Mouse (Mus musculus): ENCODE data around the gene Olfr322. TPM values are rescaled to one million over a fixed set of nuclear protein-coding genes. Genes with fewer than 3 reads are reported as not detected.

Gene Olfr322
- polyA plus RNA-seq (2017; shearing (Covaris generic)), result not detected

DNA sequence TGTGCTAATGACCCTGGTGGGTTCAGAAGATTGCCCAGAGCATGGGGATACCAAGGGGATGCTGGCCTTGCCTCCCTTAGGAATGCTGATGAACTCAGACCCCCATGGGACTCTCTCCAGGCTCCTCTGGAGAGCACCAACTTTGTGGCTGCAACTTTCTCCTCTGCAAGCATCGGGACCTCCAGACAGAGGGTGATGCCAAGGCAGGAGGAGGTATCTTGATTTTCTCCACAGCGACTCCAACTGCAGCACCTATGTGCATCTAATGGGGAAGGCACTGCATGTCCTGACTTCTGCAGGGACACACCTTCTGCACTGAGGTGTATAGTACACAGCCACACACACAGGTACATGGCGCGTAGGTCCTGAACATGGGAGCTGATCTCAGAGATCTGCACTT is at the start of gene Olfr322:
Olfr322 (plus strand) TSS at position 187 of the 400 bp plus-strand sequence.

DNA sequence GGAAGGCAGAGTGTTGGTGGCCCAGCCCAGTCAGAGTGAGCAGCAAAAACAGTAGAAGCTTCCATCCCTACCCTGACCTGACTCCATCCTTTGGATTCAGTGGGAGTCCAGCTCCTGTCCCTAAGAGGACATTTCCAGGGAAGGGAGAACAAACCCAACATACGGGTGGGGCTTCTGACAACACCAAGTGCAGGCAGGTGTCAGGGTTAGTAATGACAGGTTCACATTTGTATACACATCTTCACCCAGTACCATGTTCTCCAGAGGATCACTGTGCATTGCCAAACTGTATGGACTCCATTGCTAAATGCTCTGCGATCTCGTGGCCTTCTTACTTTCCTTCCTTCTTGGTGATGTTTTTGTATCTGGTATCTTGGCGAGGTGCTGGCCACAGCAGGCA is 42.6 kb upstream of the Olfr322 start, which contains the start of gene 2210407C18Rik:
2210407C18Rik (minus strand) TSS at position 101 of the 400 bp plus-strand sequence.

DNA sequence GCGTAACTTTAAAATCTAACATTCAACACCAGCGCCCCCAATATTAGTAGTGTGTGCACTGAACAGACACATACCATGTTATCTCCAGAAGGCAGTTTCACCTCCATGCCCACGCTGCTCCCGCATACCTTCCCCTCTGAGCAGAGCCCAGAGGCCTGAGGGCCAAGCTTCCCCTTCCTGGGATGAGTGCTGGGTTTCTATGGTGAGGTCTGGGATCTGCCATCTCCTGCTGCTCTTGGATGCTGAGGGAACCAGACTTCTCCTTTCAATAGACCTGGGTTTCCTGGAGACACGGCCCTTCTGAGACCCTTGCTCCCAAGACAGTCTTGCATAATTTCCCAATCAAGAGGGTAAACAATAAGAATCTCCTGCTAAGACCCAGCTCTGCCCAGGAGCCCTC is 28.2 kb upstream of the Olfr322 start, which contains the start of gene Olfr323:
Olfr323 (minus strand) TSS at position 101 of the 400 bp plus-strand sequence.

DNA sequence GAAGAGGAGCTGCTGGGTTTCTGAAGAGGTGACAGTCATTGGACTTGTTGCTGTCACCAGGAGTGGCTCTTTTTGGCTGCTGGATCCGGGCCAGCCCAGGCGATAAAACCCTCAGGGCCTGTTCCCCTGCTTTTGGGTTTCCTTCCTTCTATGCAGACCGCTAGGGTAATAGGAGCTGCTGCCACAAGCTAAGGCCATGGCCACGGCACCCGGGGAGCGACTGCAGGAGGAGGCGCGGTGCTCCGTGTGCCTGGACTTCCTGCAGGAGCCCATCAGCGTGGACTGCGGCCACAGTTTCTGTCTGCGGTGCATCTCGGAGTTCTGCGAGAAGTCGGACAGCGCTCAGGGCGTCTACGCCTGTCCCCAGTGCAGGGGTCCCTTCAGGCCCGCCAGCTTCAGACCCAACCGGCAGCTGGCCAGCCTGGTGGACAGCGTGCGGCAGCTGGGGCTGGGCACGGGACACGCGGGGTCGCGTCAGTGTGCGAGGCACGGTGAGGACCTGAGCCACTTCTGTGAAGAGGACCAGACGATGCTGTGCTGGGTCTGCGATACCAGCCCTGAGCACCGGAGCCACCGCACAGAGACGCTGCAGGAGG is 18.2 kb upstream of the Olfr322 start, which contains the start of gene Trim58:
Trim58 (plus strand) TSS at position 194 of the 596 bp plus-strand sequence.

DNA sequence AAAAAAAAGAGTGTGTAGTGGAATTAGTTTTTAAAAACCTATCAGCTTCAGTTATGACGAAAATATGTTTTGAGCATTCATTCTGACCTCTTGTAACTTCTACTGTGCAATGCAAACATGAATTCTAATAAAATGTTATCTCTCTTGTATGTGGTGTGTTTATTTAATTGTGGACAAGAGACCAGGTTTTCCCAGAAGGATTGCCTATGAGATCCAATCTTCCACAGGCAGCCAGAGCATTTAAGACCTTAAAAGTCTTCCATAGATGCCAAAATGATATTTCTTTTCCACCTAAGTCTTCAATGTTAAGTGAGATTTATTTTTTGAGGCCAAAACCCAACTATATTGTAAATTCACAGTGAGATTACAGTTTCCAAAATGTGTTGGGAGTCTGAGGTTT is 22.2 kb downstream of the Olfr322 start, which contains the start of gene Olfr320:
Olfr320 (plus strand) TSS at position 301 of the 400 bp plus-strand sequence.

DNA sequence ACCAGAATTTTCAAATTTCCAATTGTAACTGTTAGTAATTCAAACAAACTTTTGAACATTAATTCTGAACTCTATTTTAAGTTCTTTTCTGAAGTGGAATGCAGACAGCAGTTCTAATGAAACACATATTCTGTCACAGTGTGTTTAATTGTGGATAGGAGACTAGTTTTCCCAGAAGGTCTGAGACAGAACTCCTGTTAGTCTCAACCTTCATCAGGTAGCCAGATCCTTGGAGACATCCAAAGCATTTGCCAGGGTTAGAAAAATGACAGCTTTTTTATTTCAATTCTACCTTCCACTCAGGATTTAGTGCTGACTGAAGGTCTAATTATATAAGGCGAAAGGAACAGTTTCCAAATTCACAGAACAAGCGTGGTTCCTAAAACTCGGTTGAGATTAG is 40.3 kb downstream of the Olfr322 start, which contains the start of gene Olfr319:
Olfr319 (plus strand) TSS at position 301 of the 400 bp plus-strand sequence.

Other genes starting within 250 kb of the Olfr322 start
- gene 1810065E05Rik, start 237.7 kb upstream of the Olfr322 start, polyA plus RNA-seq (2017; shearing (Covaris generic)), result not detected
- 0.13 TPM for gene Gm12253, start 226.2 kb upstream of the Olfr322 start, polyA plus RNA-seq (2017; shearing (Covaris generic))
- gene Lypd9, start 205.9 kb upstream of the Olfr322 start, polyA plus RNA-seq (2017; shearing (Covaris generic)), result not detected
- gene Olfr30, start 196.5 kb upstream of the Olfr322 start, polyA plus RNA-seq (2017; shearing (Covaris generic)), result not detected
- gene Olfr332, start 166.2 kb upstream of the Olfr322 start, polyA plus RNA-seq (2017; shearing (Covaris generic)), result not detected
- not detected for gene Olfr331, start 156.2 kb upstream of the Olfr322 start, polyA plus RNA-seq (2017; shearing (Covaris generic))
- gene Olfr330, start 123.9 kb upstream of the Olfr322 start, polyA plus RNA-seq (2017; shearing (Covaris generic)), result 0.17 TPM
- not detected for gene Olfr329-ps, start 112.4 kb upstream of the Olfr322 start, polyA plus RNA-seq (2017; shearing (Covaris generic))
- not detected for gene Olfr328, start 103.1 kb upstream of the Olfr322 start, polyA plus RNA-seq (2017; shearing (Covaris generic))
- gene Olfr224, start 88.2 kb upstream of the Olfr322 start, polyA plus RNA-seq (2017; shearing (Covaris generic)), result not detected
- gene Olfr325, start 81.1 kb upstream of the Olfr322 start, polyA plus RNA-seq (2017; shearing (Covaris generic)), result not detected
- not detected for gene Olfr324, start 63.7 kb upstream of the Olfr322 start, polyA plus RNA-seq (2017; shearing (Covaris generic))
- gene 2210407C18Rik, start 42.7 kb upstream of the Olfr322 start, polyA plus RNA-seq (2017; shearing (Covaris generic)), result not detected
- gene Olfr323, start 28.3 kb upstream of the Olfr322 start, polyA plus RNA-seq (2017; shearing (Covaris generic)), result not detected
- not detected for gene Trim58, start 18.3 kb upstream of the Olfr322 start, polyA plus RNA-seq (2017; shearing (Covaris generic))
- not detected for gene Olfr320, start 22.3 kb downstream of the Olfr322 start, polyA plus RNA-seq (2017; shearing (Covaris generic))
- gene Olfr319, start 40.4 kb downstream of the Olfr322 start, polyA plus RNA-seq (2017; shearing (Covaris generic)), result not detected
- not detected for gene Olfr318, start 65.2 kb downstream of the Olfr322 start, polyA plus RNA-seq (2017; shearing (Covaris generic))
- gene Olfr317, start 80.4 kb downstream of the Olfr322 start, polyA plus RNA-seq (2017; shearing (Covaris generic)), result not detected
- not detected for gene Olfr316, start 94.0 kb downstream of the Olfr322 start, polyA plus RNA-seq (2017; shearing (Covaris generic))
- not detected for gene Olfr315, start 114.4 kb downstream of the Olfr322 start, polyA plus RNA-seq (2017; shearing (Covaris generic))
- not detected for gene Olfr314, start 124.2 kb downstream of the Olfr322 start, polyA plus RNA-seq (2017; shearing (Covaris generic))
- 0.66 TPM for gene Fam183b, start 143.2 kb downstream of the Olfr322 start, polyA plus RNA-seq (2017; shearing (Covaris generic))
- not detected for gene Olfr313, start 156.2 kb downstream of the Olfr322 start, polyA plus RNA-seq (2017; shearing (Covaris generic))
- not detected for gene Olfr312, start 170.5 kb downstream of the Olfr322 start, polyA plus RNA-seq (2017; shearing (Covaris generic))
- not detected for gene Olfr311, start 180.5 kb downstream of the Olfr322 start, polyA plus RNA-seq (2017; shearing (Covaris generic))
- 10.4 TPM for gene Gm12258, start 188.4 kb downstream of the Olfr322 start, polyA plus RNA-seq (2017; shearing (Covaris generic))
- 11.1 TPM for gene 2810021J22Rik, start 208.4 kb downstream of the Olfr322 start, polyA plus RNA-seq (2017; shearing (Covaris generic))
- gene Zfp39, start 245.4 kb downstream of the Olfr322 start, polyA plus RNA-seq (2017; shearing (Covaris generic)), result 11.0 TPM